Mouse (Mus musculus) gastrocnemius, adult 18-20 months (tissue): ENCODE measurements around the gene Plscr4. TPM values are rescaled to one million over a fixed set of nuclear protein-coding genes. Genes with fewer than 3 reads are reported as not detected.

Experiments
- DNase-seq: peaks from one replicate; pipeline ENCODE4 v3.0.0; 2021; ENCODE audit warnings: low spot score
- total RNA-seq, 2 experiments: library from RNA; stranded (reverse); gene quantifications; 2 replicates each; pipeline ENCODE4 v1.2.3; 2021

Plscr4 gene
- total RNA-seq, 2 experiments from 2014 or later: 2.3 to 3.1 TPM

DNA sequence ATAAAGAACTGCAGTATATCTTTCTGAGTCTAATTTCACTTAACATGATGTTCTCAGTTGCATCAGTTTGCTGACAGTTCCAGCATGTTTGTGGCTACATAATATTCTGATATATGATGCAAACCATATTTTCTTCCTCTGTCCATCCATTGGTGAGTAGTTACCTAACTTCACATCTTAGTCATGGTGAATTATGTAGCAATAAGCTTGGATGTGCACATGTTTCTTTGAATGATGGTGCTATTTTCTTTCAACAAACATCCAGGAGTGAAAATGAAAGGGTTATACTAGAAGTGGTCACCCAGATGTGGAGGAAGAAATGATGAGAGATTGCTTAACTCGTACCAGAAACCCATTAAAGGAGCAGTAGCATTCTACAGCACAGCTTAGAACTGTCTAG lies 47.7 kb downstream of the Plscr4 start:
- DNase-seq: no peak

DNA sequence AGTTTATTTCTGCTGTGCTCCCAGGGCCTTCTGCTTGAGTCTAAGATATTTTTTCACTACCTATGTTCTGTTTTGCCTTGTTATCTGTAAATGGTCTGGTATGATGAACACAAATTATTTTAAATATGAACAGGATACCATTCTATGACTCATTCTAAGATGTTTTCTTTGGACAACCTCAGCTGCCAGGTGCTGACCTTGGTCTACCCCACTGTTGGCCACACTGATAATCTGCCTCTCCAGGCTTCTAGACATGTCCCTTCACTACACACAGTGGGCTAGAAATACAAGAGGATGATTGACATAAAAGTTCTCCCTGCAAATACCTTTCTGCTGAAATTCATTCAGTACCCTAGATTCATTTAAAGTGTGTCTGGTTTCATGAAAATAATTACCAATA lies 54.5 kb downstream of the Plscr4 start:
- no peak for DNase-seq

DNA sequence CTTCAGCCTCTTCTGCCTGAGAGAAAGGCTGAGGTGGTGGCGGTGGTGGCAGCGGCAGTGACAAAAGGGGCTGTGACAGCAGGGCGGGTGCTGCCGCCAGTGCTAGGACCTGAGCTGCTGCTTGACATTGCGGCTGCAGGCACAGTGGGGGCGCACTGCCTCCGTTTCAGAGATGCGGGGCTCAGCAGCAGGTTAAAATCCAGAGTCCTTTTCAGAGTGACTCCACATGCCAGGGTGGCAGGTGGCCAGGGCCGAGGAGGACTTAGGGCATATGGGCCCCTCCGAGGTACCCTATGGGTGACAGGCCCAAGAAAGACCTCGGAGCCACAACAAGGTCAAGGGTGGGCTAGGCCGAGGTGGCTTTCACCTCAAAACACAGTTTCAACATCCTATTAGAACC lies 59.9 kb downstream of the Plscr4 start:
- DNase-seq: no peak

DNA sequence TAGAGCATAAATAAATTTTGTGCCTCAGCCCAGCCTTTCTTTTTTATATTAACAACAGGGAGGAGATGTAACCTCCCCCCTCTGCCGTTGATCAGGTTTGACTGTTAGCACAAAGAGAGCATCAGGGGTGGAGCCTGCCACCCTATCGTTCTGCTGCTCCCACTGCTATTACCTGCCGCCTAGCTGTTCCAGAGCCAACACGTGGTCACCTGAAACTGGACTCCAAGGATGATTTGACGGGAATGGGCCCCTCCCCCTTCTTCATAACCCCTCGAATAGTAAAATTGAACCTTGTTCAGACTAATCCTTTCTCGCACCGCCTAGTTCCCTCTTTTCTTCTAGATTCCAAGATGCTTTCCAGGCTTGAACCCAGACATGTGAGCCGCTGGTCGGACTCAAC lies 63.6 kb downstream of the Plscr4 start:
- no peak for DNase-seq

DNA sequence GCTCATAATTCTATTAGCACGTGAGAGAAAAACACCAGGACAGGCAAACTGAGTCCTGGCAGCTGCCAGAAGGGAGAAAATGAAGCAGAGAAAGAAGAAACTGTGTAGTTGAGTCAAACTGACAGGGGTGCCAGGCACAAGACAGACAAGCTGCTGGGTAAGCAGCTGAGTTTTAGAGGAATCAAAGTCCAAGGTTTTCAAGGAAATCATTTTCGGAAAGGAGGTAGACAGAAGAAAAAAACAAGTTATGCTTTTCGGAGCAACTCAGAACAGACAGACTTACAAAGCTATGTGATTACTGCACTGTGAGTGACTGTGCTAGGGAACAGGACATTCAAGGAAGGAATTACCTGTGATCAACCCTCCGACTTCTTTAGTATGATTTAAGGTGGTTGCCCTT lies 67.3 kb downstream of the Plscr4 start:
- no peak for DNase-seq

DNA sequence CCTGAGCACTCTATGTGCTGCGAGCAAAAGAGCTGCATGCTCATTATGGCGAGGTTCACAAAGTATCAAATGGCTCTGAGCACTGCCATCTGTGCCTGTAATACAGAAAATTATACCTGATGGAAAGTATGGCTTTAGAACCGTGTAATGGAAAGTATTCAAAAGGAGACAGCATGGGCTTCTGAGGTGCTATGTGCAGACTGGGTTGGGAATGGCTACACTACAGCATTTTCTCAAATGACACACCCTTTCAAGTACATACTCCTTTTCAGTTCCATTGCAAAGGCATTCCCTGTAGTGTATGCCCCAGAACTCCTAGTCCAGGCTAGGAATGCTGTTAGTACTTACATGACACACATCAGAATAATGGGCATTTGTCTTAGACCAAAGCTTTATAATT lies 72.9 kb downstream of the Plscr4 start:
- DNase-seq: no peak

DNA sequence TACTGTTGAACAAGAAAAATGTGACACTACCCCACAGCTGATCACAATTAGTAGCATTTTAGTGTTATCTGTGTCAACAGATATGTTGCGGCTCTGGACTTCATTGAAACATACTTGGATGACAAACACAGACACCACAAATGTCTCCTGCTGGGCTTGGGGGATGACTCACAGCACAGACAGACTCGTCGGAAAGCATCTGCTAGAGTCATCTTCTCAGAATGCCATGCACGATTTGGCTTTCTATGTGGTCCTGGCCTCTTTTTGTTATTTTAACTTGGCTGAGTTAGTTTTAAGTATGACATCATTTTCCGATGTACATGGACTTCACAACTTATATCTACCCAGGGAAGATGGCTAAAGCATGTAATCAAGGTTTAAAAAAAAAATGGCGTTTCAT lies 80.6 kb downstream of the Plscr4 start:
- DNase-seq: no peak

DNA sequence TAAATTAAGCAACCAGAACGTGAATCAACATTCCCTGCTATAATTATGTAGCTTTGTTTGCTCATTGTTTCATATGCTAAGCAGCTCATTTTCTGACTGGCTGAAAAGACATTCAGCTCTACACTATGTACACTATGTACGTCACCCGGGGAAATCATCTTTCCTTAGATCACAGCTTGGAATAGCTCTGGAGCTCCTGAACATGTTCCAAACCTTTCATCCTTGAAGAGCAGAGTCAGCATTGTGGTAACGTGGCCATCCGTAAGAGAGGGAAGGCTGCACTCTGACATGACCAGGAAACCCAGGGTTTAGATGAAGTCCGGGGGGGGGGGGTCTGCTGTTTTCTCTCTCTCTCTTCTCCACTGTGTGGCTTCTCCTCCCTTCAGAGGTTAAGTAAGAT lies 81.0 kb downstream of the Plscr4 start:
- DNase-seq: no peak

Other genes with a start within 250 kb of the Plscr4 start
- 1 to 10 TPM in 1 of 2 experiments, under 1 TPM in 1; 0.75 to 1.3 TPM for gene Plscr1, start 207.6 kb upstream of the Plscr4 start, total RNA-seq
- gene Plscr2, start 181.8 kb upstream of the Plscr4 start, total RNA-seq: 1 to 10 TPM; 1.6 to 1.7 TPM
- not detected for gene 1700057G04Rik, start 148.0 kb upstream of the Plscr4 start, total RNA-seq
- gene Plod2, start 84.8 kb downstream of the Plscr4 start, total RNA-seq: 1 to 10 TPM; 2.0 to 3.7 TPM